Mouse (Mus musculus): ENCODE data around the gene Golga2. TPM values are rescaled to one million over a fixed set of nuclear protein-coding genes. Genes with fewer than 3 reads are reported as not detected.

The Golga2 gene
- polyA plus RNA-seq, 1 experiment from 2014 or later, result 27.2 TPM

DNA sequence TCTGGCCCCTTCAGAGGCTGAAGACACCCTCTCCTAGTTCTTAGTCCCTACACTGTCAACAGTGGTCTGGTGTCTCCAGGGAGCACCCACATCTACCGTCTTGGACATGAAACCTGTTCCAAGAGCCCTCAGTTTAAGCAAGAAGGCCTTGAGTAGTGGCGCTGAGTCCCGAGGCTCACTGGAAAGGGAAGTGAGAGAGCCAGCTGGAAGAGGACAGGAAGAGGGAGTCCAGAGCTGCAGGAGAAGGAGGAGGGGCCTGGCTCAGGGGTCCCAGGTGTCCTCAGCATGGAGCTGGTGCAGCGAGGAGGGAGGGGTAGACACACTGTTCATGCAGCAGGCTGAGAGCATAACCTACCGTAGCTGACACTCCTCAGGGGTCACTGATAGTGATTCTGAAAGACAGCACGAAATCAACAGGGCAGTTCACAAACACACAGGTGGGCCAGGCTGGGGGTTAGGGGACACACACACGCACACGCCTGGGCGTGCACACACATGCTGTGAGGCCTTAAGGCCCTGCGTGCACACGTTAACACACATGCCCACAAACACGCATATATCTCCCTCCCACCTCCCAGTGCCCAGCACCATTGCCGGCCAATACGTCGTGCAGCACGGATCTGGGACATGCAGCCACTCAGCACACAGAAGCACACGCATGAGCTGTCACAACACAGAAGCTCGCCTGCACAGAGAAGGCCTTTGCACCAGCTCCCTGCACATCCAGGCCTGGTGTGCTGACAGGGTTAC is 23.1 kb downstream of the Golga2 start:
- Histone ChIP-seq H3K4me2 (ENCODE audit: low read depth, low read length) (peak overlapping the region; percentile 97), H3K27ac (replicated peaks; ENCODE audit: low read depth, low read length) (0 out of 2 replicates have a peak overlapping the region, but pooled peaks have one; percentile 10)

DNA sequence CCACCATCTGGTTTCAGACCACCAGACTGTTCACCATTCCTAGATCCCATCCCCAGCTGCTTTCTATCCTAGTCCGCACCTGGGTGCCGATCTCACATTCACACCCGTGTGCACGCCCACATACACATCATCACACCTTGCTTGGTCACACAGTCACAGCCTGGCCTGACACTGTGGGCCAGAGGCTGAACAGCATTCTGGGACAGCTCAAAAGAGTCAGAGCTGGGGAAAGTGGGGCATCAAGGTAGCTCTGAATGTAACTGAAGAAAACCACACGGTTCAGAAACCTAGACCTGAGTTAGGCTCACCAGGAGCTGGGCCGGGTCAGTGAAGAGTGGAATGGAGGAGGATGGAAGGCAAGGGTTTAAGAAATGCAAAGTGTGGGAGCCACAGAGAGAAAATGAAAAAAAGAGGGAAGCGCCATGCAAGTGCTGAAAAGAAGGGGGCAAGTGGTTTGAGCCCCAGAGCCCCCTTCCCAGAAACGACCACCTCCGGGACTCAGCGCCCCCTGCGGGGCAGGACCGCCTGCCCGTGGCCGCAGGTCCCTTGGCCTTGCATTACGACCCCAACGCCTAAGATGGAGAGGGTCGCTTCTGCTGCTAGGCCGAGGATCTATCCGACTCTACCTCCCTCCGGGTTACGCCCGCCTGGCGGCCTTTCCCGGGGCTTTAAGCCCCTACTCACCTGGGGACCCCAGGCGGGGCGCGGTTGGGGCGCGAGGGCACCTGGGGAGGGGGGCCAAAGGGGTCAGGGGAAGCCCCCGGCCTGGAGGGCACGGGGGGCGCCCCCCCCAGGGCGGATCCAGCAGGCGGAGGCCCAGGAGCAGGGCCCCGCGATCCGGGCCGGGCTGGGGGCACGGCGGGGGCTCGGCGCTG is 24.5 kb downstream of the Golga2 start:
- Histone ChIP-seq H3K27me3 (replicated peaks; ENCODE audit: control insufficient read depth, insufficient read depth, low read length) (no peaks in the 10 kb centered on the region), H3K4me2 (ENCODE audit: low read depth, low read length) (peak overlapping the region; percentile 97), H3K9me3 (ENCODE audit: control insufficient read depth, low read length) (no peaks in the 10 kb centered on the region), H3K36me3 (ENCODE audit: control insufficient read depth, insufficient read depth, low read length) (peaks cover 50% of the 10 kb centered on the region), H3K4me3 (ENCODE audit: low read depth, low read length) (peak overlapping the region; percentile 73), H3K4me1 (ENCODE audit: control insufficient read depth, insufficient read depth, low read length) (peaks cover 43% of the 10 kb centered on the region), H3K9ac (ENCODE audit: low read depth, low read length) (peak overlapping the region; percentile 74), H3K27ac (replicated peaks; ENCODE audit: low read depth, low read length) (peak overlapping the region; percentile 40)
- DNase-seq (ENCODE audit: low spot score) (no peak), ATAC-seq (ENCODE audit: low read depth) (no peak)
- WGBS, result 17% methylated on average over 16 of the region's 42 CpGs

More for the DNA sequence above, 23.1 kb downstream of the Golga2 start:
- Histone ChIP-seq H3K36me3 (ENCODE audit: control insufficient read depth, insufficient read depth, low read length) (peaks cover 64% of the 10 kb centered on the region), H3K27me3 (replicated peaks; ENCODE audit: control insufficient read depth, insufficient read depth, low read length) (no peaks in the 10 kb centered on the region), H3K4me3 (ENCODE audit: low read depth, low read length) (no peak overlapping the region), H3K9ac (ENCODE audit: low read depth, low read length) (peak overlapping the region; percentile 32; the same call in 1 of the 2 replicates), H3K4me1 (ENCODE audit: control insufficient read depth, insufficient read depth, low read length) (peaks cover 30% of the 10 kb centered on the region), H3K9me3 (ENCODE audit: control insufficient read depth, low read length) (no peaks in the 10 kb centered on the region)
- WGBS, result 81% methylated on average over 18 of the region's 18 CpGs
- DNase-seq (ENCODE audit: low spot score) (no peak), ATAC-seq (ENCODE audit: low read depth) (no peak)

DNA sequence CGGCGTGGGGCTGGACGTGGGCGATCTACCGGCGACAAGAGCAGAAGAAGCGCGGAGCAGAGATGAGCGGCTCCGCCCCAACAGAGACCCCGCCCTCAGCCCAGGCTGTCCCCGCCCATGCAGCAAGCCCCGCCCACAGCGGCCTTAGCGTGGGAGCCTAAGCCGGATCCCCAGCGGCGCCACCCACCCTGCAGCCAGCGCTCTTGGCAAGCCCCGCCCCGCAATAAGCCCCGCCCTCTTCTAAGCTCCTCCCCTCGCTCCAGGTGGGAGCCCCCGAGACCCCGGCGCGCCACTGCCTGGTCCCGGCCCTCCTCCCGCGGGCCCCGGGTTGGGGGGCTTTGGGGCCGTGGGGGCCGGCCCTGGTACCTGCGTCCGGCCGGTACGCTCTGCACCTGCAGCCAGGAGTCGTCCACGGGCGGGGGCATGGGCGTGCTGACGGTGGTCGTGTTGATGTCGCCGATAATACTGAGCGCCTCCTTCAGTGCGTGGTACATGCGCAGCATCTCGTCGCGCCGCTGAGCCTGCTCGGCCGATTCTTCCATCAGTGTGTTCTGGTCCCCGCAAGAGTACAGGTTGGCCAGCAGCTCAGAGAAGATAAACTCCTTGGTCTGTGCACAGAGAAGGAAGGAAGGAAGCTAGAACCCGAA is 25.3 kb downstream of the Golga2 start:
- Histone ChIP-seq H3K27ac (replicated peaks; ENCODE audit: low read depth, low read length) (peak overlapping the region; percentile 60; the same call in 1 of the 2 replicates), H3K9ac (ENCODE audit: low read depth, low read length) (peak overlapping the region; percentile 74), H3K4me2 (ENCODE audit: low read depth, low read length) (peak overlapping the region; percentile 97), H3K36me3 (ENCODE audit: control insufficient read depth, insufficient read depth, low read length) (peaks cover 42% of the 10 kb centered on the region), H3K9me3 (ENCODE audit: control insufficient read depth, low read length) (no peaks in the 10 kb centered on the region), H3K4me3 (ENCODE audit: low read depth, low read length) (peak overlapping the region; percentile 73), H3K27me3 (replicated peaks; ENCODE audit: control insufficient read depth, insufficient read depth, low read length) (no peaks in the 10 kb centered on the region), H3K4me1 (ENCODE audit: control insufficient read depth, insufficient read depth, low read length) (peaks cover 50% of the 10 kb centered on the region)
- 4% methylated on average over 28 of the region's 56 CpGs for WGBS
- DNase-seq (ENCODE audit: low spot score), result peak; percentile 94
- ATAC-seq (ENCODE audit: low read depth), result peak; percentile 64

DNA sequence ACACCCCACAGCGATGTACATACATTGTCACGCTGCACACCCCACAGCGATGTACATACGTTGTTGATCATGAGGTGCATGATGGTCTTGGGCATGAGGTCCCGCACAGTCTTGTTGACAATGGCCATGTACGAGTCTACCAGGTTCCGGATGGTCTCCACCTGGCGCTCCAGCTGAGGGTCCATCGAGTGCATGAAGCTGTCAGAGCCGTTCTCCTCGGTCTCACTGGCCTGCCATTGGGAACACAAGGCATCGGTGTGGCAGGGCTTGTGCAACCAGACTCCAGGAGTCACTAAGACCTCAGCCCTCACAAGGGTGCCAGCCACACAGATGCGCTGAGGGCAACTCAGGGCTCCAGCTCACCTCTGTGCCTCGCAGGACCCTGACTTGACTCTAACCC is 27.6 kb downstream of the Golga2 start:
- peak overlapping the region; percentile 100 for H3K27ac ChIP-seq (replicated peaks; ENCODE audit: low read depth, low read length)
- H3K4me3 ChIP-seq (ENCODE audit: low read depth, low read length), result no peak overlapping the region
- H3K4me2 ChIP-seq (ENCODE audit: low read depth, low read length), result no peak overlapping the region
- 92% methylated on average over 14 of the region's 14 CpGs for WGBS
- ATAC-seq (ENCODE audit: low read depth), result no peak
- H3K9me3 ChIP-seq (ENCODE audit: control insufficient read depth, low read length), result no peaks in the 10 kb centered on the region
- no peak for DNase-seq (ENCODE audit: low spot score)
- peaks cover 60% of the 10 kb centered on the region for H3K4me1 ChIP-seq (ENCODE audit: control insufficient read depth, insufficient read depth, low read length)
- H3K36me3 ChIP-seq (ENCODE audit: control insufficient read depth, insufficient read depth, low read length), result peaks cover 19% of the 10 kb centered on the region
- H3K9ac ChIP-seq (ENCODE audit: low read depth, low read length), result no peak overlapping the region
- no peaks in the 10 kb centered on the region for H3K27me3 ChIP-seq (replicated peaks; ENCODE audit: control insufficient read depth, insufficient read depth, low read length)

DNA sequence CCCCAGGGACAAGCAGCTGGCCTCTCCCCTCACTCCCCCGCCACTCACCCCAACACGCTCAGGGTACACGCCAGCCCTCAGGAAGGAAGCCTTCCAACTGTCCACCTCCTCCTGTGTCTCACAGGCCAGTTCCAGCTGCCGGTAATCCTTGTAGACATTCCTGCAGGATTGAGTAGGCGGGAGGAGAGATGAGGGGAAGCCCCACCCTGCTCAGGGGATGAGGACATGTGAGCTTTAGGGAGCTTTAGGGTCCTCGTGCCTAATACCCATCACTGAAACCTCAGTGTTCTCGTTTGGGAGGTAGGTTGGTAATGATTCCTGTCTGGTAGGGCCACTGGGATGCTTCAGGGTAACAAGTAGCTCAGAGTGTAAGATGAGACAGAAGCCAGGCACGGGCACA is 28.6 kb downstream of the Golga2 start:
- Histone ChIP-seq H3K36me3 (ENCODE audit: control insufficient read depth, insufficient read depth, low read length) (peaks cover 20% of the 10 kb centered on the region), H3K9me3 (ENCODE audit: control insufficient read depth, low read length) (no peaks in the 10 kb centered on the region), H3K27me3 (replicated peaks; ENCODE audit: control insufficient read depth, insufficient read depth, low read length) (no peaks in the 10 kb centered on the region), H3K27ac (replicated peaks; ENCODE audit: low read depth, low read length) (peak overlapping the region; percentile 100), H3K9ac (ENCODE audit: low read depth, low read length) (peak overlapping the region; percentile 37), H3K4me2 (ENCODE audit: low read depth, low read length) (peak overlapping the region; percentile 85), H3K4me1 (ENCODE audit: control insufficient read depth, insufficient read depth, low read length) (peaks cover 61% of the 10 kb centered on the region), H3K4me3 (ENCODE audit: low read depth, low read length) (no peak overlapping the region)
- ATAC-seq (ENCODE audit: low read depth), result peak; percentile 0; the same call in 1 of the 2 replicates
- 9% methylated on average over 8 of the region's 8 CpGs for WGBS
- DNase-seq (ENCODE audit: low spot score), result peak; percentile 90

DNA sequence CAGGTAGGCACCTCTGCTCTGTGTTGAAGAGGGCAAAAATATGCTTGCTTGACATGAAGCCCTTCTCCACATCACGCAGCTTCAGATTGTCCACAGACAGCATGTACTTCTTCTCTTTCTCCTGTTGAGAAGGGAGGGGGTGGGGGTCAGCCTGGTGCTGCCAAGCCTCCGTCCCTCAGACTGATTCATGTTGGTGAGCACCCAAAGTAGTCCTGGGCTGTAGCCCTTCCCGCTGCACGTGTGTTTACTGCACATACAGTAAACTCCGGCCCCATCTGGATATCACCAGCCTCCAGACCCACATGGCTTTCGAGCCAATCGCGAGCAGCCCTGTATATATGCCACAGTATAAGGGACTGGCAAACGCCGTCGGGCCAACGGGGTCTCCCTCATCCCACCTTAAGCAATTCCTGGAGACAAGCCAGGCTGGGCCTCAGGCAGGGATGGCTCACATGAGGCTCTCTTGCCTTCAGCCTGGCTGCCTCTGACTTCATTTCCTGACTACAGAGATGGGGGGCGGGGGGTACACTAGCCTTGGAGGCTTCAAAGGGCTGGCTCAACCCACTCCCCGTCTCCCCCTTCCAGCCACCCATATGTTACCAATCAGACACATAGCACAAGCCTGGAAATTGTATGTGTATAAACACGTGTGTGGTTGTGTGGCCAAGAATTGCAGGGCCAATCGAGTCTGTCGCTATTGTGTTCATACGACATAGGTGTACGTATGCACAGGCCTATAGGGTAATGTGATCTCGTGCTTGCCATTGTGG is 29.9 kb downstream of the Golga2 start:
- 29% methylated on average over 19 of the region's 20 CpGs for WGBS
- Histone ChIP-seq H3K9me3 (ENCODE audit: control insufficient read depth, low read length) (no peaks in the 10 kb centered on the region), H3K4me1 (ENCODE audit: control insufficient read depth, insufficient read depth, low read length) (peaks cover 49% of the 10 kb centered on the region), H3K9ac (ENCODE audit: low read depth, low read length) (peak overlapping the region; percentile 78), H3K36me3 (ENCODE audit: control insufficient read depth, insufficient read depth, low read length) (peaks cover 20% of the 10 kb centered on the region), H3K4me3 (ENCODE audit: low read depth, low read length) (peak overlapping the region; percentile 49; the same call in 1 of the 2 replicates), H3K4me2 (ENCODE audit: low read depth, low read length) (peak overlapping the region; percentile 85), H3K27ac (replicated peaks; ENCODE audit: low read depth, low read length) (peak overlapping the region; percentile 100), H3K27me3 (replicated peaks; ENCODE audit: control insufficient read depth, insufficient read depth, low read length) (no peaks in the 10 kb centered on the region)
- peak; percentile 95 for DNase-seq (ENCODE audit: low spot score)
- peak; percentile 70 for ATAC-seq (ENCODE audit: low read depth)

DNA sequence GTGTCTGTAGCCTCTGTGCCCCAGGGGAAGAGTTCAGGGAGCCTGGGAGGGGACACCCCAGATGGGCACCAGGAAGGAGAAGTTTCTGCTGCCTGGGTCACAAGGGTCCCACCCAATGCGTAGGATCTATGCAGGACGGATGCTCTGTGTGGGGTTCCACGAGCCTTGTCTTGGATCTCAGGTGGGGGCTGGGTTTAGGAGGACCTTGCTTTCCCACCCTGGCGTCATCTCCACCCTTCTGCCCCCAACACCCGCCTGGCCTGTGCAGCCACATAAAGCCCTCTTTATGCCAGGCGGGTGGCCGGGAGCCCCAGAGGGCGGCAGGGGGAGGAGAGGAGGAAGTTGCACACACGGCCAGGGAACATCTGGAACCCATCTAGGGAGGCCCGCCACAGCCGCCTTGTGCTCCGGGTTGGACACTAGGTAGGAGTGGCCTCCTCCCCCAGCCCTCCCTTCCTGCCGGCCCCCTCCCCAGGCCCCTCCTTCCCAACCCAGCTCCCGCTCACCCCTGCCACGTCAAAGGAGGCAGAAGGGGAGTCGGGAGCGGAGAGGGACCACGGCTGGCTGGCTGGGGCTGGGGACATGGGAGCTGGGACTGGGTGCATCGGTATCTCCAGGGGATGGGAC is 30.7 kb downstream of the Golga2 start:
- Histone ChIP-seq H3K4me1 (ENCODE audit: control insufficient read depth, insufficient read depth, low read length) (peaks cover 44% of the 10 kb centered on the region), H3K27me3 (replicated peaks; ENCODE audit: control insufficient read depth, insufficient read depth, low read length) (no peaks in the 10 kb centered on the region), H3K9me3 (ENCODE audit: control insufficient read depth, low read length) (no peaks in the 10 kb centered on the region), H3K36me3 (ENCODE audit: control insufficient read depth, insufficient read depth, low read length) (peaks cover 17% of the 10 kb centered on the region), H3K27ac (replicated peaks; ENCODE audit: low read depth, low read length) (peak overlapping the region; percentile 100), H3K4me3 (ENCODE audit: low read depth, low read length) (peak overlapping the region; percentile 49), H3K4me2 (ENCODE audit: low read depth, low read length) (peak overlapping the region; percentile 85), H3K9ac (ENCODE audit: low read depth, low read length) (peak overlapping the region; percentile 78)
- ATAC-seq (ENCODE audit: low read depth) (peak; percentile 83), DNase-seq (ENCODE audit: low spot score) (peak; percentile 98)
- WGBS, result 7% methylated on average over 12 of the region's 19 CpGs

All from embryonic facial prominence, embryonic 14.5 days (tissue).